Mouse (Mus musculus): Measurements from ENCODE around the gene 5730409E04Rik.
A peak's percentile ranks its signal among the peaks of the same experiment; 100 is the strongest.

The 5730409E04Rik gene

DNA sequence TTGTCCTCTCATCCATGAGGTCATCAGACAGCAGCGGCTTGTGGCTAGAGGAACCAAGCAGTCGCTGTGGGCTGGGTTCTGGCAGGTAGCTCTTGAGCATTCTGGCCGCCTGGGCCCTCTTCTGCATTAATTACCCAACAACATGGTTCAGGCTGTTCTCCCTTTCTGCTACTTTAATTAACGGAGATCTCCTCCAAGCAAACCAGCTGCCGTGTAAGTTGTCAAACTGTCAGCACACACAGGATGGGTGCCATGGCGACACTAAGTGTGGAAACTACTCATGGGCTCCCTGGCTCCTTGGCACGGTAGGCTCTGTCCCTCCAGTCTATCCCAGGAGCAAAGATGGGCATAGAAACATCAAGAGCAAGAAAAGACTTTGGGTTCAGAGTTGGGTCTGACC is 29.7 kb downstream of the 5730409E04Rik start:
- peak; percentile 44 for DNase-seq

DNA sequence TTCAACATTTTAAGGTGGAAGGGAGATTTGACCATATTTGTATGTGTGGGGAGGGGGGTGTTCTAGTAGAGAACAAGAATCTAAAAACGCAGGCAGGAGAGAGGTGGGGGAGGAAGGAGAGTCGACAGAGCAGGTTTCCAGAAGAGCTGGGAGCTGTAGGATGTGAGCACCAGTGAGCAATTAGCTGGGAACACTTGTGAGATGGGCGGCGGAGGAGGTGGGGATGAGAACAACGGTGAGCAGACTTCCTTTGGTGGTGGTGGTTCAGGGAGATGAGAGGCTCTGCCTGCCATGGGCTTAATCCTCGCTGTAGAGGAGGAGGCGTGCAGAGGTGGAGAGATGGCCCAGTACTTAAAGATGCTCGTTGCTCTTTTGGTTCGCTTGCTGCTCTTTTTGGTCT is 32.3 kb downstream of the 5730409E04Rik start:
- peak; percentile 28 for DNase-seq

- DNase-seq: no peak
Measured at GRCm38 (mm10) chr4:126643815-126644214, 34.2 kb downstream of the 5730409E04Rik start.

DNA sequence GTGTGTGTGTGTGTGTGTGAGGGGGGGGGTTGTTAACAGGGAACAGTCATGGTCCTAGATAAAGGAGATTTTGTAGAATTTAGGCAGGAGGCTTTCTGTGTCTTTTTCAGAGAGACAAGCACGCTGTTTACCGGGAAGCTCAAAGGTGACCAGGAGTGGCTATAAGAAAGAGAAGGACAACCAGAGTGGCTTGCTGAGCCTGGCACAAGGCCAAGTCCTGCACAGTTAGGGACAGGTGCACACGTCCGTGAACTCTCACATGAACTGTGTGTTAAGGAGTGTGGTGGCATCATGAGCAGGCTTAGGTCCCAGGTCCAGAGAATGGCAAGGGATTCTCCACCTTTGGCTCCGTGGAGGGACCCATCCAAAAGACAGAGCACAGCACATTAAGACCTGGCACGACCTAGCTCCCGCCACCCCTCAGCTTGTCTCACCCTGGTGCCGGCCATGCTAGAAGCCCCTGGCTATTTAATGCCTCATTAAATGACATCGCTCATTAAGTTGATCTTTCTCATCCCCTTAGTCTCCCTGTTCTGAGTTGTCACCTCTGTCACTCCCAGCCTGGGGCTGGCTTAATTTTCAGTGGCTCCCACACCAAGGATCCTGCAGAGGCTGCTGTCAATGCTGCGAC is 34.8 kb downstream of the 5730409E04Rik start:
- no peak for DNase-seq

DNA sequence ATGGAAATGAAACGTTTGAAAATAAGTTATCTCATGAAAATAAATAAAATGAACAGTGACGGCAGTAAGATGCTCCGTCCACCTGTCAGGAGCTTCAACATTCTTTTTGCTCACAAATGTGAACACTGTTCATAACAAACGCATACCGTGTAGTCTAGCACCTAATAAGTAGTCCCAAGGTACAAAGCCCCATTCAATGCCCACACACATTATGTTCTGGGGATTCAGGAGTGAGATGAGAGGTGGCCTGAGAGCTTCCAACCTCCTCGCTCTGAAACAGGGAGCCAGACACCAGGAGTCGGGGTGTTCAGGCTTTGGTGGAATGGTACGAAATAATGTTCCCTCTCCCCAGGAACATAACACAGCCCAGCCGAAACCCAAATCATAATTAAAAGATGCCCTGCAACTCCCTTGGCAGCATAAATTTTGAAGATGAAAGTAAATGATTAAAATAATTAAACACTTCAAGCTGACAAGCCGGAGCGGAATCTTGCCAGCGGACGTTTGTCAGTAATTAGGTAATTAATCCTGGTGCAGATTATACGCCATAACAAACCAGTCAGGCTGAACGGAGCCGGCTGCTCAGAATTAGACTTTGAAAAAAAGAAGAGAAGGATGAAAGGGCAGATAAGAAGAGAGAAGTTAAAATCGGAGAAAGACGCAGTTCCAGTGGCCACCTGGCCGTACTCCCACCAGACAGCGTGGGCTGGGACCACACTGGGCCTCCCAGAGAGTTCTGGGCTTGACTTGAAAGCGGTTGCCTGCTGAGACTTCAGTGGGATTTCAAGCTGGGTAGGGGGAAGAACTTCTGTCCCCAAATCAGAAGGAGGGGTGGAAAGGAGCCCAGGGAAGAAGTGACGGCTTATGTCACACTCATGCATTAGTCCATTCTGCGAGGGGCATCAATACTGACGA is 38.6 kb downstream of the 5730409E04Rik start:
- DNase-seq: no peak

DNA sequence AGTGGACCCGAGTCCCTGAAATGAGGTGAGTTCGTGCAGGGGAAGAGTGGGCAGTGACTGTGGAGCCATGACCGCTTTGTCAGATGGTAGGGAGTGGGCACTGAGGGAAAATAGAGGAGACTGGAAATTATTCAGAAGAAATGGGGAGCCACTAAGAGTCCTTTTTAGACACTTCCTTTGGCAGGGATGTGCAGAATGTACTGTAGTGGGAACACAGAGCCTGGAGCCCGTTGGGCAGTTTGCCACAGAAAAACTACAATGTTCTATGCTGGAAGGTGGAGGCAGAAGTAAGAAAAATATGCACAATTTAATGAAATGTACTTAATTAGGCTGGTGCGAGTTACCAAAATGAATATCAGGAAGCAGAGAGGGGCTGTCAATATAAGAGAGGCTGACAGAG is 43.5 kb downstream of the 5730409E04Rik start:
- DNase-seq: peak; percentile 39

GRCm38 (mm10) chr4:126655356-126655755 is 45.7 kb downstream of the 5730409E04Rik start:
- DNase-seq: no peak

GRCm38 (mm10) chr4:126661249-126661648 is 51.6 kb downstream of the 5730409E04Rik start:
- peak; percentile 63 for DNase-seq
